Mouse (Mus musculus) intestine, postnatal 0 days (tissue): ENCODE measurements around the gene Zcrb1. TPM values are rescaled to one million over a fixed set of nuclear protein-coding genes. Genes with fewer than 3 reads are reported as not detected.

ENCODE experiments used
- ATAC-seq: fragments of 200-750 bp; cut with Nextera tagmentation; 2 replicates; pipeline ENCODE4 v1.8.0; 2017; ENCODE audit warnings: mild to moderate bottlenecking, moderate TSS enrichment, moderate library complexity
- H3K27ac ChIP-seq: fragments of 300-500 bp; sonication (generic); 2 replicates; pipeline ENCODE4 v1.5.1; 2014; ENCODE audit warnings: mild to moderate bottlenecking, low read depth, low read length, moderate library complexity
- H3K27me3 ChIP-seq: fragments of 300-500 bp; sonication (generic); replicated peaks from 2 replicates; pipeline ENCODE4 v1.6.1; 2014; ENCODE audit warnings: low read length, mixed read lengths; ENCODE audit not compliant: control insufficient read depth, insufficient read depth
- H3K36me3 ChIP-seq: fragments of 300-500 bp; sonication (generic); 2 replicates; pipeline ENCODE4 v1.6.1; 2014; ENCODE audit warnings: mild to moderate bottlenecking, moderate library complexity; ENCODE audit not compliant: control insufficient read depth, insufficient read depth
- H3K4me1 ChIP-seq: fragments of 300-500 bp; sonication (generic); replicated peaks from 2 replicates; pipeline ENCODE4 v1.6.1; 2014; ENCODE audit warnings: antibody characterized with exemption, low read length, mixed read lengths; ENCODE audit not compliant: control insufficient read depth, insufficient read depth
- H3K4me2 ChIP-seq: fragments of 300-500 bp; sonication (generic); replicated peaks from 2 replicates; pipeline ENCODE4 v1.6.1; 2014; ENCODE audit warnings: low read depth, mild to moderate bottlenecking, moderate library complexity
- H3K4me3 ChIP-seq: fragments of 300-500 bp; sonication (generic); 2 replicates; pipeline ENCODE4 v1.5.1; 2014; ENCODE audit warnings: low read depth, low read length
- H3K9ac ChIP-seq: fragments of 300-500 bp; sonication (generic); 2 replicates; pipeline ENCODE4 v1.6.1; 2014; ENCODE audit warnings: mild to moderate bottlenecking, low read depth, low read length
- H3K9me3 ChIP-seq: fragments of 300-500 bp; sonication (generic); 2 replicates; pipeline ENCODE4 v1.6.1; 2016; ENCODE audit warnings: mixed run types; ENCODE audit not compliant: control insufficient read depth
- CTCF ChIP-seq: sonication (generic); IDR thresholded peaks from 2 replicates; pipeline ENCODE4 v1.5.1; 2016; ENCODE audit warnings: low read depth, mild to moderate bottlenecking, control low read depth, antibody characterized with exemption, moderate library complexity
- WGBS: fragments of 180-500 bp; shearing (Covaris S2); extraction: QIAGEN DNeasy Blood & Tissue Kit; methylation state at CpG from one replicate; pipeline ENCODE4 v1.1.7; 2014; 5-methylcytosine and 5-hydroxymethylcytosine counted together
- polyA plus RNA-seq: library from polyadenylated mRNA; unstranded; fragments of >200 nt; fragmentation: Nextera tagmentation; extraction: Ambion mirVana; gene quantifications from 2 replicates; pipeline ENCODE4 v1.2.1, GENCODE M21; 2015

Zcrb1 gene
- polyA plus RNA-seq, 1 experiment from 2014 or later: 99.5 TPM

DNA sequence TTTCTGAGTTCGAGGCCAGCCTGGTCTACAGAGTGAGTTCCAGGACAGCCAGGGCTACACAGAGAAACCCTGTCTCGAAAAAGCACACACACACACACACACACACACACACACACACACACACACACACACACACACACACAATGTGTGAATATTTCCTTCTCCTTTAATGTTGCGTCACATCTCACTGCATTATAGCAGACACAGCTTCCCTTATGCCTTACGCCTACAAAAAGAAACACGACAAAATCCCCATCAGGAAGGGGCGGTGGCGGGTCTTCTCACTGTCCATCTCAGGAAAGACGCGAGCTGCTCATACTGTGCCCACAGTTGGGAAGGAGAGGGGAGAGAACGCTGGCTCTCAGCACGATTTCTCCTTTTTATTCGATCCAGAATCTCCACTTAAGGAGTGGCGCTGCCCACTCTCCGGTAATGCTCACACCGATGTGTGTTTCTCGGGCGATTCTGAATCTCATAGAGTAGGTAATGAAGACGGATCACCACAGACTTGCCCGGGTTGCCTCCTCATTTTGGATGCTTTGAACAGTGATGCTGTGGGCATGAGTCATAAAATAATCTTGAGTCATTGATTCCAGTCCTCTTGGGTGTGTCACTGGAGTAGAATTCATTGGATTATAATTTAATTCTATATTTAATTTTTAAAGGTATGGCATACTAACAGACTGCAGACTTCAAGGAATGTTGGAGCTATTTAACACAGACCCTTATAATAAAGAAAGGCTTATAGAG, 39.6 kb downstream of the Zcrb1 start:
- no peaks in the 10 kb centered on the region for H3K9me3 ChIP-seq
- no peaks in the 10 kb centered on the region for H3K4me1 ChIP-seq
- ATAC-seq: no peak
- H3K36me3 ChIP-seq: no peaks in the 10 kb centered on the region
- H3K27me3 ChIP-seq: no peaks in the 10 kb centered on the region
- H3K27ac ChIP-seq: no peak overlapping the region
- H3K4me3 ChIP-seq: no peak overlapping the region
- H3K4me2 ChIP-seq: no peak overlapping the region
- TF ChIP-seq CTCF: no peak
- WGBS: 92% methylated on average over 18 of the region's 19 CpGs
- H3K9ac ChIP-seq: no peak overlapping the region

DNA sequence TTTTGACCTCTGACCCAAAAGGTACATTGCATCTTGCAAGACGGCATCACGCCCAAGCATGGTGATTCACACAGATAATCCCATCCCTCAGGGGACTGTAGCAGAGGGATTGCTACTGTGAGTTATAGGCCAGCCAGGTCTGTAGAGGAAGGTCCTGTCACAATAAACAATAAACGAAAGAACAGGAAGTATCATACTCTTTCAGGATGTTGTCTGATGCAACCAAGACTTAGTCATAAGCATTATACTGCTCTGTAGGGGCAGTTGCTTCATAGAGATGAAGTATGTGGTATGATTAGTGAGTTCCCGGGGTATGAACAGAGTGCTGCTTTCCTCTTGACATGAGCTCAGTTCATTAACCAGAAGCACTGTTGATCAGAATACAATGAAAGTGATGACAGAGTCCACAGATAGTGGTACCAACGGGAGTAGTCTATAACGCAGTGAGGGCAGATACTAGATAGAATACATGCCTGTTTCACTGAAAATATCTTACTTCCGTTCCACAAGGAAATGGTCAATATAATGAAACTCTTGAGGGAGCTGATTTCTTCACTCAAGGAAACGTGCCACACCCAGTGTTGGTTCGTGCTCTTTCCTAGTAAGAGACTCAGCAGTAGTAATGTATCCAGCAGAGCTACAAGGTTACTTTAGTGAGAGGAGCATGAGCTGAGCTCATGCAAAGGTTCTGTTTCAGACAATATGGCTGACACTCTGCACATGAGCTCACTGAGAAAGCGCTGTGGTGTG, 57.3 kb downstream of the Zcrb1 start:
- WGBS: 59% methylated on average over 10 of the region's 10 CpGs

DNA sequence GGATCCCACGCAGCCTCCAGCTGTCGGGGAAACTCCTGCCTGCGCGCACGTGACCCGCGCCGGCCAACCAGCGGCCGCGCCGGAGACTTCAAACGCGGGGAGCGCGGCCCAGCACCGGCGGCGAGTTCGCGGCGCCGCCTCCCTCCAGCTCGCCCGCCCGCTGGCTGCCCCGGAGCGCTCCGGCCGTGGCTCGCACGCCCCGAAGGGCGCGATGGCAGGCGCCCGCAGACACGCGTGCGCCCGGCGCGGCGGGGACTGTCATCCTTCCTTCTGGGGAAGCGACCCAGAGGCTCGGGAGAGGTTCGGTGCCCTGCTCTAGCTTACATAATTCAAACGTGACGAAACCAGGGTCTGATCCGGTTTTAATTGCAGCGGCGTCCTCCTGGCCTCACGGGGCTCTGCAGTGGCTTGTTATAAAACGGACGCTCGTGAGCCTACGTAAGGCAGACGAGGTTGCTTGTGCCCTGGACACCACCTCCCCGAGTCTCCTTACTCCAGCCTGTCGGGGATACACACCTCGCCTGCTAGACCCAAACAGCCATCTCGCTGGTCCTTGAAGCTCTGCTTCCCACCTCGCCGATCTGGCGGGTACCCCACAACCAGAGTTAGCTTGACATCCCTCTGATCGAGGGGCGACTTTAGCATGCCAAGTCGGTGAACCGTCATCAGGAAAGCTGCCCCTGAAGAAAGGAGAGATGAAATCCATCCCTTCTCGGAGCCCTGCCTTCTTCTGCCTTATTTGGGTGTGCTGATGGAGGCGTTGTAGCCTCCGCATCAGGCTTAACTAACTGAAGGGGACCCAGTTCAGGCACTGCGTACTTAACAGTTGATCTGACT, 61.0 kb downstream of the Zcrb1 start, which contains the start of gene Yaf2:
Gene Yaf2, minus strand, starts transcription at position 11 of the 837 bp plus-strand sequence.
- no peaks in the 10 kb centered on the region for H3K9me3 ChIP-seq
- peak; percentile 91 for ATAC-seq
- no peak for TF ChIP-seq CTCF
- H3K9ac ChIP-seq: peak within 1 kb of the TSS; percentile 91
- no peaks in the 10 kb centered on the region for H3K4me1 ChIP-seq
- under 1% methylated on average over 55 of the region's 73 CpGs for WGBS
- peak within 1 kb of the TSS; percentile 79 for H3K4me3 ChIP-seq
- no peaks in the 10 kb centered on the region for H3K27me3 ChIP-seq
- peak within 1 kb of the TSS; percentile 95 for H3K4me2 ChIP-seq
- peak within 1 kb of the TSS; percentile 89 for H3K27ac ChIP-seq
- peaks cover 9% of the 10 kb centered on the region for H3K36me3 ChIP-seq

More for the DNA sequence above, 57.3 kb downstream of the Zcrb1 start:
- ATAC-seq: 0 out of 2 replicates have a peak, but pooled peaks have one; percentile 9
- H3K4me2 ChIP-seq: no peak overlapping the region
- no peak overlapping the region for H3K4me3 ChIP-seq
- H3K36me3 ChIP-seq: no peaks in the 10 kb centered on the region
- no peaks in the 10 kb centered on the region for H3K4me1 ChIP-seq
- H3K27me3 ChIP-seq: no peaks in the 10 kb centered on the region
- TF ChIP-seq CTCF: no peak
- no peak overlapping the region for H3K27ac ChIP-seq
- H3K9me3 ChIP-seq: no peaks in the 10 kb centered on the region
- H3K9ac ChIP-seq: no peak overlapping the region

DNA sequence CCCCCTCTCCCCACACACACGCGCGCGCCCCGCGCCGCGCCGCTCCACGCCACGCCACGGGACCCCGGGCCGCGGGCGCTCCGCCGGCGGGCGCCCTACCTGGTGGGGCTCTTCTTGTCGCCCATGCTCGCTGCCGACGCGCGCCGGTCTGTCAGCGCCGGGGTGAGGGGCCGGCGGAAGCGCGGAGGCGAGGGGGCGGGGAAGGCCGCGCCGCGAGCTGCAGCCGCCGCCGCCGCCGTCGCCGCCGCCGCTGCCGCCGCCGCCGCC, 61.5 kb downstream of the Zcrb1 start:
- Histone ChIP-seq H3K36me3 (peaks cover 9% of the 10 kb centered on the region), H3K9ac (peak overlapping the region; percentile 91), H3K27ac (peak overlapping the region; percentile 89), H3K9me3 (no peaks in the 10 kb centered on the region), H3K4me2 (peak overlapping the region; percentile 95), H3K4me1 (no peaks in the 10 kb centered on the region), H3K4me3 (peak overlapping the region; percentile 79), H3K27me3 (no peaks in the 10 kb centered on the region)
- under 1% methylated on average over 27 of the region's 52 CpGs for whole genome bisulfite sequencing
- TF ChIP-seq CTCF: no peak
- ATAC-seq: no peak; the same call in 1 of the 2 replicates

Other genes with a start within 250 kb of the Zcrb1 start
- gene Gxylt1, start 123.2 kb downstream of the Zcrb1 start, polyA plus RNA-seq: 4.9 and 5.5 TPM in 2 replicates
- gene Yaf2, start 61.4 kb downstream of the Zcrb1 start, polyA plus RNA-seq: 43.0 and 45.0 TPM in 2 replicates
- 17.7 and 18.1 TPM in 2 replicates for gene Pphln1, start within 50 bp of the Zcrb1 start, polyA plus RNA-seq
- gene Prickle1, start 197.6 kb upstream of the Zcrb1 start, polyA plus RNA-seq: 6.3 and 6.5 TPM in 2 replicates